Mouse (Mus musculus) ES-E14 (cell line): ENCODE measurements around the gene Slc45a1.

Source experiments
- CHD2 ChIP-seq: IDR thresholded peaks from 2 replicates; pipeline ENCODE4 v1.6.1; 2014; ENCODE audit warnings: mild to moderate bottlenecking, low read depth, low read length, inconsistent platforms
- HCFC1 ChIP-seq: IDR thresholded peaks from 2 replicates; pipeline ENCODE4 v1.6.1; 2012; ENCODE audit warnings: low read length, inconsistent platforms, borderline replicate concordance; ENCODE audit not compliant: insufficient read depth
- ZC3H11A ChIP-seq: IDR thresholded peaks from 2 replicates; pipeline ENCODE4 v1.6.1; 2012; ENCODE audit warnings: low read depth, mild to moderate bottlenecking, inconsistent platforms, low read length, borderline replicate concordance
- ZNF384 ChIP-seq: IDR thresholded peaks from 2 replicates; pipeline ENCODE4 v1.6.1; 2012; ENCODE audit warnings: low read depth, low read length, inconsistent platforms

DNA sequence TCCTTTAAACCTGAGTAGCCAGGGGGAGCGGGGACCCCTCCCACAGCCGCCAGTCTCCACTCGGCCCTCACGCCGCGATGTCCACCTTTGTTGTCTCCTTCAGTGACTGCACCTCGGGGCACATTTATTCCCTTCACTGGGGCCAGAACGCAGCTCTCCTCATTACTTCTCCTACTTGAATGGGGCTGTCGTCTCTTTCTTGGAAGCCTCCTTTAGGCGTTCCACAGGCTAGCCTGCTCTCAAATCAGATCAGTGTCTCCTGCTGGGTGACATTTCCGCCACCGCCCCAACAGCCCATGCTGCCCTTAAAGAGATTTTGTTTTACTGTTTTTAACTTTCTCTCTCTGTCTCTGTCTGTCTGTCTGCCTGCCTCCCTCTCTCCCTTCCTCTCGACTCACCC lies 9.9 kb upstream of the Slc45a1 start:
- no peak for TF ChIP-seq ZC3H11A
- no peak for TF ChIP-seq CHD2
- TF ChIP-seq HCFC1: no peak
- no peak for TF ChIP-seq ZNF384
